Mouse (Mus musculus) heart, embryonic 12.5 days (tissue): ENCODE measurements at regions not wholly inside any gene's neighbourhood (a gene's known extent, or its start where the extent isn't known, plus 50 kb on each side); places are given as distances from the start of the nearest gene placed in this dataset.
A peak's percentile ranks its signal among the peaks of the same experiment; 100 is the strongest.

Experiments used
- ATAC-seq: fragments of 200-750 bp; cut with Nextera tagmentation; 2 replicates; pipeline ENCODE4 v1.8.0; 2017; ENCODE audit warnings: moderate TSS enrichment, moderate library complexity; ENCODE audit not compliant: insufficient number of reproducible peaks, low FRiP score
- H3K27ac ChIP-seq: fragments of 300-500 bp; sonication (generic); 2 replicates; pipeline ENCODE4 v1.5.1; 2016; ENCODE audit warnings: mild to moderate bottlenecking, moderate library complexity; ENCODE audit not compliant: poor library complexity, severe bottlenecking
- H3K27me3 ChIP-seq: fragments of 300-500 bp; sonication (generic); replicated peaks from 2 replicates; pipeline ENCODE4 v1.6.1; 2016; ENCODE audit warnings: mild to moderate bottlenecking, moderate library complexity
- H3K36me3 ChIP-seq: fragments of 300-500 bp; sonication (generic); 2 replicates; pipeline ENCODE4 v1.6.1; 2016; ENCODE audit warnings: mild to moderate bottlenecking, moderate library complexity
- H3K4me1 ChIP-seq: fragments of 300-500 bp; sonication (generic); replicated peaks from 2 replicates; pipeline ENCODE4 v1.6.1; 2016; ENCODE audit warnings: mild to moderate bottlenecking
- H3K4me2 ChIP-seq: fragments of 300-500 bp; sonication (generic); 2 replicates; pipeline ENCODE4 v1.6.1; 2016; ENCODE audit warnings: mild to moderate bottlenecking, moderate library complexity
- H3K4me3 ChIP-seq: fragments of 300-500 bp; sonication (generic); 2 replicates; pipeline ENCODE4 v1.5.1; 2016; ENCODE audit warnings: mild to moderate bottlenecking
- H3K9ac ChIP-seq: fragments of 300-500 bp; sonication (generic); 2 replicates; pipeline ENCODE4 v1.6.1; 2016; ENCODE audit warnings: mild to moderate bottlenecking, moderate library complexity
- H3K9me3 ChIP-seq: fragments of 300-500 bp; sonication (generic); replicated peaks from 2 replicates; pipeline ENCODE4 v1.6.1; 2016; ENCODE audit warnings: mild to moderate bottlenecking, moderate library complexity
- WGBS: fragments of 180-500 bp; shearing (Covaris S2); methylation state at CpG from one replicate; pipeline ENCODE4 v1.1.7; 2016; 5-methylcytosine and 5-hydroxymethylcytosine counted together

GRCm38 (mm10) chrX:143996716-143997115 lies 63.6 kb upstream of the Dcx start:
- Histone ChIP-seq H3K36me3 (no peaks in the 10 kb centered on the region), H3K27me3 (no peaks in the 10 kb centered on the region), H3K9me3 (no peaks in the 10 kb centered on the region), H3K9ac (no peak overlapping the region), H3K4me3 (no peak overlapping the region), H3K27ac (no peak overlapping the region), H3K4me1 (0 out of 2 replicates have a peak, but pooled peaks cover 4% of the 10 kb centered on the region), H3K4me2 (peak overlapping the region; percentile 45; the same call in 1 of the 2 replicates)
- ATAC-seq: no peak
- 23% methylated on average over 4 of the region's 4 CpGs for WGBS
